Mouse (Mus musculus) liver, embryonic 14.5 days (tissue): Measurements from ENCODE around the gene Etnk1.

ENCODE experiments used
- CTCF ChIP-seq: IDR thresholded peaks from 2 replicates; pipeline ENCODE4 v1.5.1; 2016; ENCODE audit warnings: antibody characterized with exemption, low read depth, control low read depth
- EP300 ChIP-seq: IDR thresholded peaks from 2 replicates; pipeline ENCODE4 v1.6.1; 2016; ENCODE audit warnings: antibody characterized with exemption, low read depth

- TF ChIP-seq CTCF (no peak), EP300 (no peak)
Observed at GRCm38 (mm10) chr6:143192709-143193108, 25.7 kb downstream of the Etnk1 start.
